Mouse (Mus musculus) liver, adult 2 months (tissue): Measurements from ENCODE around the gene Cela2a.

ENCODE experiments used
- CTCF ChIP-seq: fragments of 200-500 bp; IDR thresholded peaks from 2 replicates; pipeline ENCODE4 v1.5.1; 2011; ENCODE audit warnings: low read depth, low read length, control low read depth
- POLR2A ChIP-seq: fragments of 200-500 bp; IDR thresholded peaks from 2 replicates; pipeline ENCODE4 v1.6.1; 2011; ENCODE audit warnings: low read length, control low read depth; ENCODE audit not compliant: insufficient read depth; ENCODE audit errors: extremely low read depth

DNA sequence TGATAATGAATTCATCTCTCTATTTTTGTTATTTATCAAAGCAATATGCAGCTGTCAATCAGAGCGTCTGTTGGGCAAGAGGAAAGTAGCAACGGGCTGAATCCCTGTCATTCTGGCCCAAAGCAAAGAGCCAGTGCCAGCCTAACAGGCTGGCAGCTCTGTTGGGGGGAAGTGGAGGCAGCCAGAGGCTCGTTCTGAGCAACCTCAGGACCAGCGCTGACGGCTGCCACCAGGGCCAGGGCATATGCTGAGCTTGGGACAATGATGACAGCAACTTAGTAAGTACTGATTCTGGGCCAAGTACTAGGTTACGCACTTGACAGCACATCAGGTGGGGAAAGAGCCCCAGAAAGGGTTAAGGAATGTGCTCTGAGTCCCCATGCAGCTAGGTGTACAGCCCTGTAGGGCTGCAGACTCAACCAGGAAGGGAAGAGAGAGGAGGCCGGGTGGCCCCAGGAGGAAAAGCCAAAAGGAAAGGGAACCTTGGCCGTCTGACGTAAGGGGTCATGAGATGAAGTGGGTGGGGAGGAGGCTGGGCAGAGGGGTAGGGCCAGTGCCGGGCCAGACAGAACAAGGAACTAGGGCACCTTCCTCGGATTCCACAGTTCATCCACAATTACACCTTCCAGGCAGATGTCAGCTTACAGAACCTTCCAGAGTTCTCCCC, 44.8 kb upstream of the Cela2a start:
- TF ChIP-seq CTCF (no peak), POLR2A (no peak)
